Mouse (Mus musculus) lung, embryonic 16.5 days (tissue): ENCODE measurements at regions not wholly inside any gene's neighbourhood (a gene's known extent, or its start where the extent isn't known, plus 50 kb on each side); places are given as distances from the start of the nearest gene placed in this dataset.

Experiments
- ATAC-seq: fragments of 200-750 bp; cut with Nextera tagmentation; 2 replicates; pipeline ENCODE4 v1.8.0; 2017; ENCODE audit warnings: low read depth, mild to moderate bottlenecking, moderate library complexity
- H3K27ac ChIP-seq: fragments of 300-500 bp; sonication (generic); 2 replicates; pipeline ENCODE4 v1.5.1; 2014; ENCODE audit warnings: mild to moderate bottlenecking, control low read depth, low read length
- H3K27me3 ChIP-seq: fragments of 300-500 bp; sonication (generic); 2 replicates; pipeline ENCODE4 v1.6.1; 2014; ENCODE audit warnings: low read depth, low read length, mixed read lengths; ENCODE audit not compliant: control insufficient read depth, insufficient read depth
- H3K36me3 ChIP-seq: fragments of 300-500 bp; sonication (generic); 2 replicates; pipeline ENCODE4 v1.6.1; 2014; ENCODE audit warnings: low read length; ENCODE audit not compliant: control insufficient read depth, insufficient read depth
- H3K4me1 ChIP-seq: fragments of 300-500 bp; sonication (generic); replicated peaks from 2 replicates; pipeline ENCODE4 v1.6.1; 2014; ENCODE audit warnings: low read length, mixed read lengths; ENCODE audit not compliant: control insufficient read depth, insufficient read depth
- H3K4me2 ChIP-seq: fragments of 300-500 bp; sonication (generic); 2 replicates; pipeline ENCODE4 v1.6.1; 2014; ENCODE audit warnings: low read depth, low read length, control low read depth
- H3K4me3 ChIP-seq: fragments of 300-500 bp; sonication (generic); 2 replicates; pipeline ENCODE4 v1.5.1; 2014; ENCODE audit warnings: mild to moderate bottlenecking, low read length, control low read depth
- H3K9ac ChIP-seq: fragments of 300-500 bp; sonication (generic); 2 replicates; pipeline ENCODE4 v1.6.1; 2014; ENCODE audit warnings: low read length, control low read depth
- H3K9me3 ChIP-seq: fragments of 300-500 bp; sonication (generic); 2 replicates; pipeline ENCODE4 v1.6.1; 2016; ENCODE audit warnings: low read length; ENCODE audit not compliant: control insufficient read depth
- WGBS: fragments of 180-500 bp; shearing (Covaris S2); extraction: QIAGEN DNeasy Blood & Tissue Kit; methylation state at CpG from one replicate; pipeline ENCODE4 v1.1.7; 2014; 5-methylcytosine and 5-hydroxymethylcytosine counted together

GRCm38 (mm10) chr10:100856509-100856908, 266.2 kb downstream of the 1700017N19Rik start:
- Histone ChIP-seq H3K4me3 (no peak overlapping the region), H3K9me3 (no peaks in the 10 kb centered on the region), H3K27ac (no peak overlapping the region), H3K36me3 (no peaks in the 10 kb centered on the region), H3K4me1 (no peaks in the 10 kb centered on the region), H3K9ac (no peak overlapping the region), H3K4me2 (no peak overlapping the region), H3K27me3 (no peaks in the 10 kb centered on the region)
- WGBS: 72% methylated on average over 3 of the region's 3 CpGs
- ATAC-seq: no peak

- ATAC-seq: no peak
- H3K9me3 ChIP-seq: no peaks in the 10 kb centered on the region
- no peaks in the 10 kb centered on the region for H3K27me3 ChIP-seq
- H3K27ac ChIP-seq: no peak overlapping the region
- no peak overlapping the region for H3K9ac ChIP-seq
- H3K4me2 ChIP-seq: no peak overlapping the region
- H3K4me3 ChIP-seq: no peak overlapping the region
- no peaks in the 10 kb centered on the region for H3K4me1 ChIP-seq
- H3K36me3 ChIP-seq: no peaks in the 10 kb centered on the region
- 26% methylated on average over 6 of the region's 6 CpGs for WGBS
Measured at GRCm38 (mm10) chr10:100865501-100866181, 275.4 kb downstream of the 1700017N19Rik start.

GRCm38 (mm10) chr10:100868360-100868916, 278.2 kb downstream of the 1700017N19Rik start:
- no peak for ATAC-seq
- no peak overlapping the region for H3K27ac ChIP-seq
- no peaks in the 10 kb centered on the region for H3K4me1 ChIP-seq
- H3K9ac ChIP-seq: no peak overlapping the region
- 30% methylated on average over 3 of the region's 3 CpGs for WGBS
- H3K4me3 ChIP-seq: no peak overlapping the region
- H3K4me2 ChIP-seq: no peak overlapping the region
- no peaks in the 10 kb centered on the region for H3K9me3 ChIP-seq
- H3K27me3 ChIP-seq: no peaks in the 10 kb centered on the region
- no peaks in the 10 kb centered on the region for H3K36me3 ChIP-seq

GRCm38 (mm10) chr10:100882584-100882983, 292.3 kb downstream of the 1700017N19Rik start:
- Histone ChIP-seq H3K9ac (no peak overlapping the region), H3K36me3 (no peaks in the 10 kb centered on the region), H3K27me3 (no peaks in the 10 kb centered on the region), H3K9me3 (no peaks in the 10 kb centered on the region), H3K4me1 (no peaks in the 10 kb centered on the region), H3K4me2 (no peak overlapping the region), H3K27ac (no peak overlapping the region), H3K4me3 (no peak overlapping the region)
- WGBS: 71% methylated on average over 2 of the region's 2 CpGs
- ATAC-seq: no peak

GRCm38 (mm10) chr10:100922976-100923375, 332.7 kb downstream of the 1700017N19Rik start:
- no peak for ATAC-seq
- Histone ChIP-seq H3K4me1 (no peaks in the 10 kb centered on the region), H3K27me3 (no peaks in the 10 kb centered on the region), H3K4me2 (no peak overlapping the region), H3K36me3 (no peaks in the 10 kb centered on the region), H3K9me3 (no peaks in the 10 kb centered on the region), H3K9ac (no peak overlapping the region), H3K4me3 (no peak overlapping the region), H3K27ac (no peak overlapping the region)
- 77% methylated on average over 2 of the region's 2 CpGs for WGBS

- Histone ChIP-seq H3K4me2 (no peak overlapping the region), H3K9me3 (no peaks in the 10 kb centered on the region), H3K9ac (no peak overlapping the region), H3K27me3 (no peaks in the 10 kb centered on the region), H3K4me3 (no peak overlapping the region), H3K27ac (no peak overlapping the region), H3K4me1 (no peaks in the 10 kb centered on the region), H3K36me3 (no peaks in the 10 kb centered on the region)
- 39% methylated on average over 3 of the region's 3 CpGs for WGBS
- no peak for ATAC-seq
Measured at GRCm38 (mm10) chr10:100927086-100927485, 336.8 kb downstream of the 1700017N19Rik start.

- Histone ChIP-seq H3K9ac (no peak overlapping the region), H3K27ac (no peak overlapping the region), H3K4me2 (no peak overlapping the region), H3K4me1 (no peaks in the 10 kb centered on the region), H3K9me3 (no peaks in the 10 kb centered on the region), H3K27me3 (no peaks in the 10 kb centered on the region), H3K4me3 (no peak overlapping the region), H3K36me3 (no peaks in the 10 kb centered on the region)
- WGBS: 77% methylated on average over 1 of the region's 1 CpGs
- no peak for ATAC-seq
Measured at GRCm38 (mm10) chr10:100931739-100932138, 341.5 kb downstream of the 1700017N19Rik start.

GRCm38 (mm10) chr10:100958371-100958770, 368.1 kb downstream of the 1700017N19Rik start:
- Histone ChIP-seq H3K9me3 (no peaks in the 10 kb centered on the region), H3K4me2 (no peak overlapping the region), H3K4me3 (no peak overlapping the region), H3K27me3 (no peaks in the 10 kb centered on the region), H3K4me1 (no peaks in the 10 kb centered on the region), H3K36me3 (no peaks in the 10 kb centered on the region), H3K9ac (no peak overlapping the region), H3K27ac (no peak overlapping the region)
- no peak for ATAC-seq
- 78% methylated on average over 9 of the region's 9 CpGs for WGBS

- Histone ChIP-seq H3K4me3 (no peak overlapping the region), H3K36me3 (no peaks in the 10 kb centered on the region), H3K27me3 (no peaks in the 10 kb centered on the region), H3K27ac (no peak overlapping the region), H3K9me3 (no peaks in the 10 kb centered on the region), H3K9ac (no peak overlapping the region), H3K4me1 (no peaks in the 10 kb centered on the region), H3K4me2 (no peak overlapping the region)
- no peak for ATAC-seq
- 71% methylated on average over 2 of the region's 2 CpGs for WGBS
Measured at GRCm38 (mm10) chr10:101003469-101003868, 413.2 kb downstream of the 1700017N19Rik start.
